Mouse (Mus musculus): ENCODE data around the gene Cphx2. TPM values are rescaled to one million over a fixed set of nuclear protein-coding genes. Genes with fewer than 3 reads are reported as not detected.
"Not testable (repeated sequence)": the region's sequence is repeated elsewhere in the genome, so short reads cannot be mapped to it uniquely, and the experiment has no call there.

The Cphx2 gene
- not detected in 2 replicates for polyA plus RNA-seq (2014; fragmentation: Nextera tagmentation; extraction: Ambion mirVana)

DNA sequence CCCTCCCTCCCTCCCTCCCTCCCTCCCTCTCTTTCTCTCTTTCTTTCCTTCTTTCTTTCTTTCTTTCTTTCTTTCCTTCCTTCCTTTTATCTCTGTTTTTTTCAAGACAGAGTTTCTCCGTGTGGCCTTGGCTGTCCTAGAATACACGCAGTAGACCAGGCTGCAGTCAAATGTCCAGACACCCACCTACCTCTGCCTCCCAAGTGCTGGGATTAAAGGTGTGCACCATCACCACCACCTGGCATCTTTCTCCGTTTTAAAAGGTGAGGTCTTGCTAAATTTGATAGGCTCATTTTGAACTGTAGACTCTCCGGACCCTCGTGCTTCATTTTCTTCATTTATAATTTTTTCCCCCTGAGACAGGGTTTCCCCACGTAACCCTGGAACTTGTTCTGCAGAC, at the start of gene Cphx2:
Cphx2 (plus strand) TSS at position 301 of the 400 bp plus-strand sequence.
- no CpG with 5 or more reads among the region's 6 CpGs for WGBS
- not testable (repeated sequence) for H3K9me3 ChIP-seq (ENCODE audit: control insufficient read depth, low read length); H3K36me3 ChIP-seq (ENCODE audit: control insufficient read depth, insufficient read depth, low read length); H3K27me3 ChIP-seq (ENCODE audit: control insufficient read depth, insufficient read depth, low read length); H3K4me1 ChIP-seq (replicated peaks; ENCODE audit: control insufficient read depth, insufficient read depth, low read length); H3K4me3 ChIP-seq (ENCODE audit: low read depth, low read length); H3K4me2 ChIP-seq (ENCODE audit: low read depth, low read length, severe bottlenecking); DNase-seq (ENCODE audit: low spot score); H3K27ac ChIP-seq (ENCODE audit: low read depth, low read length); H3K9ac ChIP-seq (ENCODE audit: low read length); ATAC-seq (replicated peaks; ENCODE audit: low FRiP score)

DNA sequence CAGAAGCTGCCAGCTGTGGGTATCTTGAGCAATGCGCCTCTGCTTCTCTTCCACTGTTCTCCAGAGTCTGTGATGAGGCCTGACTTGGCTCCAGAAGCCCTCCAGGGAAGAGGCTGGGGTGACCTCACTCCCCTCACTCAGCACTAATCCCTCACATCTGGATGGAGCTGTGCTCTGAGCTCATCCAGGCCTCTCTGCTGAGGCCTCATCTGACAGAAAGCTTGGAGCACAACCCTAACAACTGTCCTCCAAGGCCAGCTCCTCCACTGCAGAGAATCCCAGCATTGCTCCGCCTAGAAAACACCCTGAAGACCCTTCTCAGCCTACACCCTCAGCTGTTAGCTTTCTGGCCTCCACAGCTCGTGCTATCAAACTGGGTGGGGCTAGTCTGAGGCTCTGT, 47.0 kb upstream of the Cphx2 start:
- not testable (repeated sequence) for DNase-seq (ENCODE audit: low spot score); H3K4me3 ChIP-seq (ENCODE audit: low read depth, low read length); H3K27me3 ChIP-seq (ENCODE audit: control insufficient read depth, insufficient read depth, low read length); H3K9me3 ChIP-seq (ENCODE audit: control insufficient read depth, low read length); ATAC-seq (replicated peaks; ENCODE audit: low FRiP score); H3K9ac ChIP-seq (ENCODE audit: low read length); H3K4me1 ChIP-seq (replicated peaks; ENCODE audit: control insufficient read depth, insufficient read depth, low read length); H3K27ac ChIP-seq (ENCODE audit: low read depth, low read length); H3K4me2 ChIP-seq (ENCODE audit: low read depth, low read length, severe bottlenecking); H3K36me3 ChIP-seq (ENCODE audit: control insufficient read depth, insufficient read depth, low read length)
- no CpG with 5 or more reads among the region's 3 CpGs for WGBS

DNA sequence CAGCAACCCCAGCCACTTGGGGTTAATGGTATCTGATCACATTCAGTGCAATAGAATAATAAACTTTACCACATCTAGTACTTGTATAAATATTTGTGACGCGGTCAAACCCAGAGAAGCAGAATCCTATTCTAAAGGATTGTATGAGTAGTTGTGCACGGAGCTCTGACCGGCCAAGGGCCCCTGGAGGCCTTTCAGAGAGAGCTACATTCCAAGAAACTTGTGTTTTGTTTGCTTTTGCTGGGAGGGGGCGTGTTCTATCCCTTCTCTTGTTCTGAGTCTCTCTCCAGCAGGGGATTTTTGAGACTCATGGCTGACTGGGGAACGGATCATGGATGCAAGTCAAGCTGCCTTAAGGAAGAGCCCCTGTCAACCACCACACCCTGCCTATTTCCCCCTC, 45.9 kb upstream of the Cphx2 start:
- H3K4me3 ChIP-seq (ENCODE audit: low read depth, low read length); H3K27me3 ChIP-seq (ENCODE audit: control insufficient read depth, insufficient read depth, low read length); ATAC-seq (replicated peaks; ENCODE audit: low FRiP score); H3K9me3 ChIP-seq (ENCODE audit: control insufficient read depth, low read length); H3K27ac ChIP-seq (ENCODE audit: low read depth, low read length); DNase-seq (ENCODE audit: low spot score); H3K9ac ChIP-seq (ENCODE audit: low read length); H3K36me3 ChIP-seq (ENCODE audit: control insufficient read depth, insufficient read depth, low read length); H3K4me2 ChIP-seq (ENCODE audit: low read depth, low read length, severe bottlenecking); H3K4me1 ChIP-seq (replicated peaks; ENCODE audit: control insufficient read depth, insufficient read depth, low read length): not testable (repeated sequence)
- no CpG with 5 or more reads among the region's 6 CpGs for WGBS

DNA sequence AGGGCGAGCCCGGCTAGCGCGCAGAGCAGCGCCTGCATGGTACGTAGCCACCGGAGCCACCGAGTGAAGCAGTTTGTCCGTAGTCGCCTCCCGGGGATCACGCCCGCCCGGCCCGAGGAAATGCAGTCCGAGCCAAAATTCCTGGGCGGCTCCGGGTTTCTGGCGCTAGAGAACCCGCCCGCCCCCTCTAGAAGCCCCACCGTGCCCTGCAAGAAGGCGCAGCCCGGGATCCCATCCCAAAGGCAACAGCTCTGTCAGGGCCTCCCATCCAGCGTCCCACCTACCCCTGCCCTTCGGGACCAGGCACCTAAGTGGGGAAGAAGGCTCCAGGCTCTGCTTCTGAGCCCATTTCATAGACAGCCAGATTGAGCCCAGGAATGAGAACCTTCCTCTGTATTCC, 38.7 kb upstream of the Cphx2 start, which contains the start of gene Gm9780:
Gm9780 (minus strand) TSS at position 101 of the 400 bp plus-strand sequence.
- H3K4me3 ChIP-seq (ENCODE audit: low read depth, low read length); DNase-seq (ENCODE audit: low spot score); H3K4me1 ChIP-seq (replicated peaks; ENCODE audit: control insufficient read depth, insufficient read depth, low read length); ATAC-seq (replicated peaks; ENCODE audit: low FRiP score); H3K36me3 ChIP-seq (ENCODE audit: control insufficient read depth, insufficient read depth, low read length); H3K9ac ChIP-seq (ENCODE audit: low read length); H3K27me3 ChIP-seq (ENCODE audit: control insufficient read depth, insufficient read depth, low read length); H3K4me2 ChIP-seq (ENCODE audit: low read depth, low read length, severe bottlenecking); H3K9me3 ChIP-seq (ENCODE audit: control insufficient read depth, low read length); H3K27ac ChIP-seq (ENCODE audit: low read depth, low read length): not testable (repeated sequence)
- whole genome bisulfite sequencing: no CpG with 5 or more reads among the region's 26 CpGs

DNA sequence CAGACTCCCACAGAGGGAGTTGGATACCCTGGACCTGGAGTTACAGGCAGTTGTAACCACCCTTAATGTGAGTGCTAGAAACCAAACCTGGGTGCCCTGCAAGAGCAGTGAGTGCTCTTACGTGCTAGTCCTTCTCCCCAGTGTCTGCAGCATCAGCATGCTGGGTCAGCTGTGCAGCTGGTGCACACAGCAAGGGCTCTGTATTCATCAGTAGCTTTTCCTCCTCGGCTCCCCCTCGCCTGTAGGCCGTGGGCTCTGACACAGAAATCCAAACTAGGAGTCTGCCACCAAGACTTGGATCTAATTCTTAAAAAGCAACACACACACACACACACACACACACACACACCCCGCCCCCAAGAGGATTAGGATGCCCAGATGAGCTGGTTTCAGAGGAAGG, 36.3 kb upstream of the Cphx2 start:
- not testable (repeated sequence) for DNase-seq (ENCODE audit: low spot score); H3K4me3 ChIP-seq (ENCODE audit: low read depth, low read length); H3K27ac ChIP-seq (ENCODE audit: low read depth, low read length); H3K4me1 ChIP-seq (replicated peaks; ENCODE audit: control insufficient read depth, insufficient read depth, low read length); H3K4me2 ChIP-seq (ENCODE audit: low read depth, low read length, severe bottlenecking); ATAC-seq (replicated peaks; ENCODE audit: low FRiP score); H3K9me3 ChIP-seq (ENCODE audit: control insufficient read depth, low read length); H3K9ac ChIP-seq (ENCODE audit: low read length); H3K27me3 ChIP-seq (ENCODE audit: control insufficient read depth, insufficient read depth, low read length); H3K36me3 ChIP-seq (ENCODE audit: control insufficient read depth, insufficient read depth, low read length)
- WGBS: no CpG with 5 or more reads among the region's 5 CpGs

DNA sequence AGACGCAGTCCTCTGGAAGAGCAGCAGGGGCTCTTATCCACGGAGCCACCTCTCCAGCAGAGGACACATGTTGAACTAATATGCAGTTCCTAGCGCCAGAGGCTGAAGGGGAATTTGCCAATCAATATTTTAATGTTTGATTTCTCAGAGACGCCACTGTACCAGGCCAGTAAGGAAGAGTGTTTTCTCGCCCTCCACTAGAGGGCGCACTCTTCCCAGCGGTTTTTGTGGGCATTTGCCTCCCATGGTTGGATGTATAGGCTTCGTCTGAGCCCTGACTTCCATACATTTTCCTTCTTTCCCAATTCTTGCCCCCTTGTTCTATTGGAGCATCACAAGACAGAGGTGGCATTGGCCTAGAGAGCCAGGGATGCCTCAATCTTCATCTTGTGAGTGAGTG, 34.3 kb upstream of the Cphx2 start:
- not testable (repeated sequence) for H3K27me3 ChIP-seq (ENCODE audit: control insufficient read depth, insufficient read depth, low read length); H3K9ac ChIP-seq (ENCODE audit: low read length); ATAC-seq (replicated peaks; ENCODE audit: low FRiP score); DNase-seq (ENCODE audit: low spot score); H3K4me2 ChIP-seq (ENCODE audit: low read depth, low read length, severe bottlenecking); H3K36me3 ChIP-seq (ENCODE audit: control insufficient read depth, insufficient read depth, low read length); H3K4me3 ChIP-seq (ENCODE audit: low read depth, low read length); H3K9me3 ChIP-seq (ENCODE audit: control insufficient read depth, low read length); H3K27ac ChIP-seq (ENCODE audit: low read depth, low read length); H3K4me1 ChIP-seq (replicated peaks; ENCODE audit: control insufficient read depth, insufficient read depth, low read length)
- no CpG with 5 or more reads among the region's 8 CpGs for WGBS

DNA sequence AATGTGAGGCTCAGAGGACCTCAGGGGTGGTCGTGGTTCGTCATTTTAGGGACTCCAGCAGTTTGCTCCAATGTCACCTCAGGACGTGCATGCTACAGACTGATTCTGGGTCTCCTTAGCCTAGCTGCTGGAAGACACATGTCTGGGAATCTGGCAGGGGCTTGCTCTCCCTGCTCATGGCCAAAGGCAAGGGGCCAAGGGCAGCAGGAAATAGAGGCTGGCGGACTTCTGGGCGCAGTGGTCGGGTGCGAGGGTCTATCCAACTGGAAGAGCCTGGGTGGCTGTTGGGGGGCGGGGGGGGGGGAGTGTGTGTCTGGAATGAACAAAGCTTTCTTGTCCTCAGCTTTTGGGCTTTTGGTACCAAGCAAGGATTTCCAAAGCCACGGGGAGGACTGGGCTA, 32.5 kb upstream of the Cphx2 start:
- ATAC-seq (replicated peaks; ENCODE audit: low FRiP score); H3K9me3 ChIP-seq (ENCODE audit: control insufficient read depth, low read length): not testable (repeated sequence)
- no CpG with 5 or more reads among the region's 9 CpGs for WGBS

DNA sequence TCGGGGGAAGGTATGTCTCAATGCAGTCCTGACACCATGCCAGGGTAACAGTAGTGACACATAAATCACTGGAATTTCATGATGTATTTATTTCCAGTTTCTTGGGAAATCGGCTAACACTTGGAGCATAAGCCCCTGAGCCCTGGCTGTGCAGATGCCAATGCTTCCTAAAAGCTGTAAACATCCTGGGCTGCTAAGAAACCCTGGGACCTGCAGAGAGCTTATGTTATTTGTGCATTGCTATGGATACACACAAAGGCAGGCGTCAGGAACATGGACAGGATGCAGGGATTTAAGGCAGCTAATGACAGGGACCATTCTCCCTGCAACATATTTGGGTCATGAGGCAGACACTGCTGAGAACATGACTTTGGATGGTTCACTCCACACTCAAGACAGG, 23.1 kb upstream of the Cphx2 start:
- DNase-seq (ENCODE audit: low spot score): not testable (repeated sequence)

More for the DNA sequence above, 32.5 kb upstream of the Cphx2 start:
- H3K4me1 ChIP-seq (replicated peaks; ENCODE audit: control insufficient read depth, insufficient read depth, low read length); H3K4me3 ChIP-seq (ENCODE audit: low read depth, low read length); H3K9ac ChIP-seq (ENCODE audit: low read length); H3K4me2 ChIP-seq (ENCODE audit: low read depth, low read length, severe bottlenecking); DNase-seq (ENCODE audit: low spot score); H3K27me3 ChIP-seq (ENCODE audit: control insufficient read depth, insufficient read depth, low read length); H3K27ac ChIP-seq (ENCODE audit: low read depth, low read length); H3K36me3 ChIP-seq (ENCODE audit: control insufficient read depth, insufficient read depth, low read length): not testable (repeated sequence)

DNA sequence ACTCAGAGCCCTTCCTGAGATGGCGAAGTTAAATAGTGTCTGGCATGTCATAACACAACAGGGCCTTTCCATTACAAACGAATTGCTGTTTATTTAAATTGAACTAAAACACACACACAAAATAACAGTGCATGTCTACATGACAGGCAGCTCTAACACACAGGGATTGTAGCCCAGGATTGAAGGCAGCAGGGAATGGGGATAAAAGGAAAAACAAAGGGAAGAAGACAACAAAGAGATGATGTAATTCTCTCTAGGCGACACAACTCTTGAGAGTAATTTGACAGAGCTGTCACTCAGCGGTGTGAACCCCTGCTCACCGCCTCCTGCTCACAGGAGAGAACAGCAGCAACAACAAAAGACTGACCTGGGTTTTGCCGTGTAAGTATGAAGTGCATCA, 22.0 kb upstream of the Cphx2 start:
- no CpG with 5 or more reads among the region's 6 CpGs for WGBS
- not testable (repeated sequence) for H3K9me3 ChIP-seq (ENCODE audit: control insufficient read depth, low read length); H3K27me3 ChIP-seq (ENCODE audit: control insufficient read depth, insufficient read depth, low read length); H3K4me2 ChIP-seq (ENCODE audit: low read depth, low read length, severe bottlenecking); H3K4me3 ChIP-seq (ENCODE audit: low read depth, low read length); DNase-seq (ENCODE audit: low spot score); H3K9ac ChIP-seq (ENCODE audit: low read length); ATAC-seq (replicated peaks; ENCODE audit: low FRiP score); H3K36me3 ChIP-seq (ENCODE audit: control insufficient read depth, insufficient read depth, low read length); H3K27ac ChIP-seq (ENCODE audit: low read depth, low read length); H3K4me1 ChIP-seq (replicated peaks; ENCODE audit: control insufficient read depth, insufficient read depth, low read length)

More for the DNA sequence above, 23.1 kb upstream of the Cphx2 start:
- WGBS: no CpG with 5 or more reads among the region's 3 CpGs
- not testable (repeated sequence) for H3K4me2 ChIP-seq (ENCODE audit: low read depth, low read length, severe bottlenecking); H3K27me3 ChIP-seq (ENCODE audit: control insufficient read depth, insufficient read depth, low read length); H3K9ac ChIP-seq (ENCODE audit: low read length); H3K4me1 ChIP-seq (replicated peaks; ENCODE audit: control insufficient read depth, insufficient read depth, low read length); ATAC-seq (replicated peaks; ENCODE audit: low FRiP score); H3K9me3 ChIP-seq (ENCODE audit: control insufficient read depth, low read length); H3K4me3 ChIP-seq (ENCODE audit: low read depth, low read length); H3K27ac ChIP-seq (ENCODE audit: low read depth, low read length); H3K36me3 ChIP-seq (ENCODE audit: control insufficient read depth, insufficient read depth, low read length)

Data from forebrain, embryonic 11.5 days (tissue).